Mouse (Mus musculus) gastrocnemius, postnatal 36 days (tissue): ENCODE results near the gene Pappa2. TPM values are rescaled to one million over a fixed set of nuclear protein-coding genes. Genes with fewer than 3 reads are reported as not detected.

Source experiments
- DNase-seq, 2 experiments: peaks; one replicate each; pipeline ENCODE4 v3.0.0; 2022
- intact Hi-C: fragments of 180-260 bp; cut with DNase I; formaldehyde crosslinking; loops from one replicate; pipeline ENCODE4 v1.15.1; 2025
- long read RNA-seq, 2 experiments: library from polyadenylated mRNA; stranded (forward); transcript quantifications; one replicate each; pipeline ENCODE4 v2.0.0; 2021
- total RNA-seq, 2 experiments: library from RNA; stranded (reverse); gene quantifications; 2 replicates each; pipeline ENCODE4 v1.2.3; 2021

The Pappa2 gene
- under 1 TPM in 1 of 2 experiments, not detected in 1; 0.12 TPM for total RNA-seq
- long read RNA-seq, experiment 1 = 0 reads
- long read RNA-seq, experiment 2 = 0 reads

DNA sequence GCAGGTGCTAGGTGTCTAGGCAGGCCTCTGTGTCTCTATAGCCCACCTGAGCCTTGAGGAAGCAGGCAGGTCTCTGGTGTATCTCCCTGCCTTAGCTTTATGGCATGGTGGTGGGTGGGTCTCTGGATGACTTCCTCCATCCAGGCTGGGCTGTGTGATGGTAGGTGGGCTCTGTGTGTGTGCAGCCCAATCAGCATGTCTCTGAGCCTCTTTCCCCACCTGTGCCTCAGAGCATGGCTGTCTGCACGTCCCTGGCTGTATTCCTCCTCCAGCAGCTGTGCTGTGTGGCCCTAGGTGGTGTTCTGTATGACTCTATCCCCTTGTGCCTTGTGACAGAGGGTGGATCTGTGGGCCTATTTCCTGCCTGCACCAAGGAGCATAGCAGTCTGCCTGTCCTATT is at the start of gene Pappa2:
Pappa2 (minus strand) TSS at position 101 of the 400 bp plus-strand sequence.
- DNase-seq = no peak
- intact Hi-C loops = no loop called here

DNA sequence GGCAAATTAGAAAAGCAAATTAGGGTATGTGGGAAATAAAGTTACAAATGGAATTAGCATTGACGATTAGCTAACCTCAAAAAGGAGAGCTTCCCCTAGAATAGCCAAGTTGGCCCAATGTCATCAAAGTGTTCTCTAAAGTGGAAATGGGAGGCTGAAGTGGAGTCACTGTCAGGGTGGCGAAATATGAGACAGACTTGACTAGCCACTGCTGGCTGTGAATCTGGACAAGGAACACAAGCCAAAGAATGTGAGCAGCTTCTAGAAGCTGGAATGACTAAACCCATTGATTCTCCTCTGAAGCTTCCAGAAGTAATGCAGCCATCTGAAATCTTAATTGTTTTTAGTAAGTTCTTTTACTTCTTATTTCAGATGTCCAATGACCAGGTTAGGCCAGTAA is 48.8 kb upstream of the Pappa2 start:
- DNase-seq = peak in 1 of 2 experiments; percentile 30
- intact Hi-C loops = no loop called here

DNA sequence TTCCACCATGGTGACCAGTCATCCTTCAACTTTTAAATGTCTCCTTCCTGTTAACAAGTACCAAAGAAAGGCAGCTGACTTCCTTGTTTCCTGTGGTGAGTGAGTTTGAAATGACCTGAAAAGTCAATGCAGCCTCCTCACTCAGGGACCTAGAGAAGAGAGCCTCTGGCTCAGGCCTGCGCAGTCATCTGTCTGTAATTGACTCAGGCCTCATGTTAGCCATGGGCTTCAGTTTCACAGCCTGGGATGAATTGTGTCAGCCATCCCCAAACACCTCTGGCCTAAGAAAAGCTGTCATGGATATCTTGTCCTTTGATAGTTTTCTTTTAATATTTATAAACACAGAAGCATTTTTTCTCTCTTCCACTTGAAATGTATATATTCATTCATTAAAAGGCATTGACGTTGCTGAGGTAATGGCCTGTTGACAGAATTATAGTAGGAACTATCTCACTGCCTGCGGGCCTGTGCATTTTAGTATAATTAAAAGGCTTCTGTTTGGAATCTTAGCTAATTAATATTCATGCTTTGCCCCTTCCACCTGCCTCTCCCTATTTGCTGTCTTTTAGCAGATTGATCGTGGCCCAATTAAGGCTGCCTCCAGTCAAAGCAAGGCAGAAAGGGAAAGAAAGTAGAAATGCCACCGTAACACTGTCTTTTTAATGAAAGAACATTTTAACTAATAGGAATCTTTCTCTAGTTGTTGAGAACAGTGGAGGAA is 34.8 kb upstream of the Pappa2 start:
- intact Hi-C loops = no loop called here
- no peak for DNase-seq

DNA sequence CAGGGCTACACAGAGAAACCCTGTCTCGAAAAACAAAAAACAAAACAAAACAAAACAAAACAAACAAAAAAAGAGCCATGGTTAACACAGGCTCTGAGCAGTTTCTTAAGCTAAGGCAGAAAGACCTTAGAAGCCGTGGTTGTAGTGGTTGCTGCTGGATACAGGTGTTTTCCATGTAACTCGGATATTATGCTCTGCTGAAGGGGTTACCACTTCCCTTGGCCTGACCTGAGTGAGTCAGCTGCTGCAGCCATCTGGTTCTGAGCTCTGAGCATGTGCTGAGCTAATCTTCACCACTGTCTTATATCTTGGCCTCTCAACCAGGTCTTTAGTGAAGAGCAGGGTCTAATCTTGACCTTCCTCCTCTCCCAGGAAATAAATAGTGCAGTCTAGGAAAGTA is 6.8 kb upstream of the Pappa2 start:
- intact Hi-C loops = no loop called here
- no peak for DNase-seq

DNA sequence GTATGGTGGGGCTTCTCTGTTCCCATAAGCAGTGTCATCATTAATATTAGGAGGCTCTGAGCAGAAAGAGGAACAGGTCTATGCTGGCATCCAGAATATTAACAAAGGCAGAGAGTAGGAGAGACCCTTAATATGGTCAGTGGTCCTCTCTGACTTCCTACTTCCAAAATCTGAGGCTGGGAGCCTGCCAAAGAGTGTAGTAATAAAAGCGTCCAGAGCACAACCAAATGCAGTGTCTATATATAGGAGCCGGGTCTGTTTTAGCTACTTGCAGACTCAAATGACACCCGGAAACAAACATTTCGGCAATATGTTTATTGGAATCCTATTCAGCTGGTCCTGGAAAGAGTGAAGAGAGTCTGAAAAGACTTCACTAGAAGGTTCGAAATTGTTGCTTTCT is 17.9 kb downstream of the Pappa2 start:
- intact Hi-C loops = no loop called here
- no peak for DNase-seq

DNA sequence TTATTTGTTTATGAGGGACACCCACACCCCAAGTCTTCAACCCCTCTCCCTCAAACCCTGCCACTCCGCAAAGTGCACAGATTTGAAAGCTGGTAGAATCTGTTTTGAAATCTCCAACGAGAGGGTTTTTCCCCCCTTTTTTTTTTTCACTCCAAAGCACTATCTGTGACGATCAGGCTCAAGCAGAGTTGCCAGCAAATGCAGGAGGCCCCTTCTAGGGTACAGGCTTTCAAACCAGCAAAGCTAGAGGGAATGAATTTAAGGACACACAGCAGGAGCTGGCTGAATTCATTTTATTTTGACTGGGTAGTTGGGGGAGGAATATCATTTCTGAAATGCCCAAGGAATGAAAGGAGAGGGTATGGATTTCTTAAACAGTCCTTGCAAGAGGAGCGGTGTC is 19.3 kb downstream of the Pappa2 start:
- no peak for DNase-seq
- intact Hi-C loops = no loop called here

DNA sequence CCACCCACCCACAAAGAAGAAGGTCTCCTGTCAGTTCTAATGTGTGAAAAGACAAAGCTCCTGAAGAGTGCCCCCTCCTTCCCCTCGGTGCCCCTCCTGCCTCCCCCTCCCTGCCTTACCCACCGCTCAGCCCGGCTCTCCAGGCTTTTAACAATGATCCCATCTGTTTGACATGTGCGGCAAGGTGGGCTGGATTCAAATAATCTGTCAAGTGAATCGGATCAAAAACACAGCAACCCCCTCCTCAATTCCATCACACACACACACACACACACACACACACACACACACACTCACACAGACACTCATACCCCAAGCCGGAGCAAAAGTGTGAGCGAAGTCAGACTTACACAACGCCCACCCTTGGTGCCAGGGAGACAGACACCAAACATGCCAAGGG is 19.7 kb downstream of the Pappa2 start:
- intact Hi-C loops = no loop called here
- DNase-seq = no peak

DNA sequence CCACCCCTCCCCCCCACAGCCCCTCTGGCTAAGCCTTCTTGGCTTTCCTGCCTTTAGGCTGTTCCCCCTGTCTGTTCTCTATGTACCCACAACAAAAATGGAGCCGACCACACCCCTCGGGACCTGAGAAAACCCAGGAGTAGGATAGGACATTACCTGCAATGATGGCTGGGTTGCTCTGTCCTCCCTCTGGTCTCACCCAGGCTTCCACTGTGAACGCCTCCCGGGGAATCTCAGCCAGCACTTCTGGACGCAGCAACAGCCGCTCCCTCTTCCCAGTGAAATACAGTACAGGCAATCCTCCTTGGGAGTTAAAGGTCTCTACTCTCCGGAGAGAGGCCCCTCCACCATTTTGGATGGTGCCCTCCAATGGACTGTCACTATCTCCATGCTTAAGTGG is 23.9 kb downstream of the Pappa2 start:
- DNase-seq = no peak
- intact Hi-C loops = no loop called here

DNA sequence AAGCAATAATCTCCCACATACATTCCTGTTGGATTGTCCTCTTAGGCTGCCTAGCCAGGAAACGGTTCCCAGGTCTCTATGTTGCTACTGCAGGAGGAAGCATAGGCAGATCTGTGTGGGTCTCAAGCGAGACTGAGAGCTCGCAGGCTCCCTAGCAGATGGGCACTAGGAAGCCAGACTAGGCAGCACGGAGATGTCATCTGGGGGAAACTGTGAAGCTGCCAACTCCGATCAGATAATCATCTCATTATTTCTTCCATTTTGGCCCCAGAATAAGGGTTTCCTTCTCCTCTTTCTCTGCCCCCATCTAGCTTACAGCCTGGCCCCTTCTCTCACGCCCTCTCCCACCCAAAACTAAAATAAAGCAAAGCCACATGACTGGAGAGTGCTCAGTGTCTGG is 25.5 kb downstream of the Pappa2 start:
- intact Hi-C loops = loop anchor here (2.0 to 5.0 kb wide), 3 partner anchors 97 to 242 kb away; no protein-coding TSS in a partner anchor
- DNase-seq = no peak

DNA sequence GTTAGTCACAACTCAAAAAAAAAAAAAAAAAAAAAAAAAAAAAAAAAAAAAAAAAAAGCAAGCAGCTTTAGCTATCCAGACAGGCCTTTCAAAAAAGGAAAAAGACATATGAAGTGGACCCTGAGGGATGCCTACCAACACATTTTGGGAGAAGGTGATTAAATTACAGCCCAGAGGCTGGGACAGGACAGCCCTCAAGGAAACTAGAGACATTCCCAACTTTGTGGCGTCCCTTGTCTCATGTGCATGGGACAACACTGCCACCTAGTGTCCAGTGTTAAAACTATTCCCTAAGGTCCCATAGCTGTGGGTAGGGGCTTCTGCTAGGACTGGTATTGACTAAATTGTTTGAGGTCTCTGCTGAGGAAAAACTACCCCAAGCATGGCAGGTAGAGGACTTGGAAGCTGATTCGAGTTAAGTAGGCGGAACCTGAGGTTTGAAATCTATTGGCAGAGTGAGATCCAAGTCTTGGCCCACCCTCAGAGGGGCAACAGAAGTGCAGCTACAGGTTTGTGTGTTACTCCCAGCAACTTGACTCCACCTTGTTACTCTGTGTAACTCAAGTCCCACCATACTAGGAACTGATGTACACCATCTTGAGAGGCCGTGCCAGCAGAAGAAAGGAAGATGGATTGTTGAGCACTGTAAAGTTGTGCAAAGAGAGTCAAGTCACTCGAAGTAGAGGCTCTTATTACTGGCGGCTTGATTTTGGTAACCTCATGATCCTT is 26.6 kb downstream of the Pappa2 start:
- DNase-seq = peak in 1 of 2 experiments; percentile 40
- intact Hi-C loops = loop anchor here (2.0 to 5.0 kb wide), 5 partner anchors 96 to 283 kb away; no protein-coding TSS in a partner anchor

DNA sequence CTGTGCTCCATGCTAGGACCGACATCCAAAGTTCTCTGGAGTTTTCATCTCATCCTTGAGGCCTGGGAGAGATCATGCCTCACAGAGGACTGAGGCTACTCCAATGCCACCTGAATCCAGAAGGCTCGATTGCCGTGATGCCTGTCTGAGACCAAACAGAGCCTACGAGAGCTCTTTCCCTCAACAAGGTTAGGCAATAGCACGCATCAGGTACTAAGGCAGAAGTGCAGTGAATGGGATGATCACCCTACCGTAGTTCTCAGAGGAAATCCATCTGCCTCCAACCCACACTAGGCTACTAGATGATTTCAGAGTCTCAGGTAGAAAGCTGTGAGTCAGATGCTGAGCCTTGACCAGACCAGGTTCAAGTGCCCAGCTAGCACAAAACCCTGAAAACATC is 31.2 kb downstream of the Pappa2 start:
- DNase-seq = no peak

DNA sequence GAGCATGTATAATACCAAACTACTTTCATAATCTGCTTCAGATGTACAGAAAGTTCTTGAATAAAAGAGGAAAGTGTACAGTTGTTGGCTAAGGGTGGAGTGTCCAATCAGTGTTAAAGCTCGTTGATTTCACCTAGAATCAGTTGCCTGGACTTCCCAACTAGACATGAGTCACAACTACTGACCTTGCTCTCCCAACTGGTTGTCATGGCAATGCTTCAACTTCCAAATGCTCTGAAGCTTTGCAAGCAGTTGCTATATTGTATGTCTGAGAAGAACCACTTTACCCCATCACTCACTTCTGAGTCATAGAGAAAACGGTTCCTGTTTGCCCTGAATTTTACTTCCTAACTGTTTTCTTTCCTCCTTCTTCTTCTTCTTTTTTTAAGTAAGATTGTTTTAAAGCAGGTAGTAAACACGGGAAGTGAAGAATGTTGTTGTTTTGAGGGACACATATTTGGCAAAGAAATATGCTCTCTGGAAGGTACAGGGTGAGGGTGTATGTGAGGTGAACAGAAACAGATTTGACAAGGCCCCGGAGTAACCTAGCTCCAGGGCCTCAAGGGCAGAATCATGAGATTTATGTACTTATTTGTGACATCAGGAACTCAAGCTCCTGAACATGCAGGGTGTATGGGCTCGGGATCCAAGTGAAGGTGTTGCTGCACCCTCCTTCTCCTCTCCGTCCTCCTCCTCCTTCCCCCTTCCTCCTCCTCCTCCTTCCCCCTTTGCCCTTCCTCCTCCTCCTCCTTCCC is 32.1 kb downstream of the Pappa2 start:
- intact Hi-C loops = no loop called here
- no peak for DNase-seq

More for the DNA sequence above, 31.2 kb downstream of the Pappa2 start:
- intact Hi-C loops = no loop called here

DNA sequence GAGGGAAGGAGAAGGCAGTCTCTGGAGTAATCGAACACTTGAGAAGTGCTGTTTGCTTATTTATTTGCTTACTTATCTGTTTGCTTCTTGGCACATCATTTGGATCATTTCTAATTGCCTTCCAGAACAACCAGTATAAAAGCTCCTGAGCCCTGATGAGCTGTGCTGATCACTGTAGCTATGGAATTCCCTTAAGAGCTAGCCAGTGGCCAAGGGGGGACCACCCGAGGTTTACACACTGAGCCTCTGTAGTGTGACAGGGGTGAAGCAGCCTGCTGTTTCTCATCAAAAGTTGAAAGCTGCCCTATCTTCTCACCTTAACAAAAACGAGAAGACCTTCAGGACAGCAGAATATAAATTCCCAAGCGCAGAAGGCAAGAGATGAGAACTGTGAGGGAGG is 35.4 kb downstream of the Pappa2 start:
- intact Hi-C loops = no loop called here
- DNase-seq = no peak

DNA sequence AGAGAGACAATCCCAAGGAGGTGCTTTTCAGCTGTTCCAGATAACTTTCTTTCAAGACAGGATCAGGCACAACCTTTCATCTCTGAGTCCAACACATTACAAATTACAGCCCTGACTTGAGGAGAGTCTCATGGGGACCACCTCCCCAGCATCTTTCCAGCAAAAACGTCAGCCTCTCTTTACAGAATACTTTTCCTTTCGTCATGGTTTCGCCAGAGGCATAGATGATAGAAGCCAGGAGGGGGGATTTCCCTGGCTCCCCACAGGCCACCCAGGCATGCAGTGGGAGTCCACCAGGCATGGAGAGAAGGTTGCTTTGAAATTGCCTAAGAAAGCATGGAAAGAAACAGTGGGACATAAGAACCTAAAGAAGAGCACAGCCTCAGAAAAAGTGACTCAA is 37.4 kb downstream of the Pappa2 start:
- DNase-seq = no peak
- intact Hi-C loops = no loop called here

DNA sequence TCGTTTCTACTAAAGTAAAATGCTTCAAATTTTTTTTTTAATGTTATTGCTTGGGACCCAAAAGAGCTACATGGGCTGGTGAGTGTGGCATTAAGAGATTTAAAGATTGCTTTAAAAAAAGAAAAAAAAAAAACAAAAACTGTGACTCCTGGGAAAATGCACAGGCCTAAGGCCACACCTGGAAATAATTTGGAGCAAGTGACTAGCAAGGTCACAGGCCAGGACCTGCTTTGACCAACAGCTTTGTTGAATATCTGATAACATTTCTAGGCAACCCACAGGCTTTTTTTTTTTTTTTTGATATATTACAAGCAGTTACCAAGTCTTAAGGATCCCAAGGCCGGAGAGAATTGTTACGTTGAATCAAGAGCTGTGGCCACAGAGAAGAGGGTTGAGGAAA is 39.3 kb downstream of the Pappa2 start:
- intact Hi-C loops = no loop called here
- no peak for DNase-seq

DNA sequence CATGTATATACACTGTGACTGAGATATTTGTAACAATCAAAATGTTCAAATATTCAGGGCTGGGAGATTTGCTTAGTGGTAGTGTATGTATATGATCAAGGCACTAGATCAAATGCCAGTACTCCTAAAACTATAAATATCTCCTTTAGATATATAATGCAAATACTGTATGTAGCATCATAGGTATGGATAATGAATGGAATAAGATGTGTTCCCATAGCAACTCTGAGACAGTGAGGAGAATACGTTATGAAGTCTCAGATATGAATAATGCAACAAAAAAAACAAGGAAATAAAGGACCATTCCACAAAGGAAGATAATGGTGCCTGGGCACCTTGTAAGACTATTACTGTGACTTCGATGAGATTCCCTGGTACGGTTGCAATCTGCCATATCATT is 45.8 kb downstream of the Pappa2 start:
- DNase-seq = no peak
- intact Hi-C loops = no loop called here

DNA sequence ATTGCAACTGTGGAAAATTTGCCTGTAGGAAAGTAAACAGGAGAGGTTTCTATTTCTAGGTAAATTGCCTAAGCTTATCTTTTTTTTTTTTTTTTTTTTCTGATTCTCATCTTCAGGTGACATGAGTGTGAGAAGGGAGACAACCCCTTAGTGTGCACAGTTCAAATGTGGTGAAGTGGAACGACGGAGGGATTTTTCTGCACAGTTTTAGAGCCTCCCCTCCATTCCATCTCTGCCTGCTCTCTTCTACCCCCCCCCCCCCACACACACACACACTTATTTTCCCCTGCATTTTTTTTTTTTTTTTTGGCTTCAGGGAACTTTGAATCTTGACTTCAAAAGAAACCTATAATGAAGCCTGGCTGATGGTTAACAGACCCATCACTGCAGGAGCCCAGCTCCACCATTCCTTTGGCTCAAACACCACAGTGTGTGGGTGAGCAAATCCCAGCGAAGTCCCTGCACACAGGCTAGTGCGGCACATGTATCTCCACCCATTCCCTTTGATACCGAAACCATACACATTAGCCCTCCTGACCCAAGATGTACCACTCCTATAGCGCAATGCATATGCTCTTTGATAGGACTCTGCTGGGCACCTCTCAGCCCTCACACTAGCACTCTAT is 49.0 kb downstream of the Pappa2 start:
- intact Hi-C loops = no loop called here
- DNase-seq = no peak

DNA sequence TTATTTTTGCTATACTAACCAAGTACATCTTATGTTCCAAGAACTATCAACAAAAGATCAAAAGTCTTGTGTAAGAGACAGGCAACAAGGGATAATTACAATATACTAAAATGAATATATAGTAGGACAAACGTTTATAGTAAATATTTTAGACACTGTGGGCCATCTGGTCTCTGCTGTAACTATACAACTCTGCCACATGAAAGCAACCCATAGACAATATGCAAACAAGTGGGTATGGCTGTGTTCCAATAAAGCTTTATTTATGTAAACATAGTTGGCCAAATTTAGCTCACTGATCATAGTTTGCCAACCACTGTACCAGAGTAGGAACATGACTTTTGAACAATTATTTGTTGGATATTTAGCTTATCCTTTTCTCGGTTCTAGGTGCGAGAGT is 50.9 kb downstream of the Pappa2 start:
- intact Hi-C loops = no loop called here
- DNase-seq = no peak

DNA sequence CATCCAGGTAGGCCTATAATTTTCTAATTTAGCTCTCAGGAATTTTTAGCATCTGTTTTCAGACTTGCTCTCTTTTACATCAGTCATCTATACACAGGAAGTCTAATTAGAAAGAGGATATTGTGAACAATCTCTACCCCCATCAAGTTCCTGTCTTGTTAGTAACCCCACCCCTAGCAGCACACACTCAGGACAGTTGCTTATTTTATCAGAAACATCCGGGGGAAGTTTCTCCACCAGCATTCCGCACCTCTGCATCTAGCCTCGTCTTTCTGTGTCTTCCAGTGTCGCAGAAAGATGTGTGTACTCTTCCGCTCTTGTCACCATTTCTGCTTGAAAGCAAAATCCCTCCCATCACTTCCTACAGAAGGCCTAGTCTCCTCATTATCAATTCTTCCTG is 59.8 kb downstream of the Pappa2 start:
- intact Hi-C loops = no loop called here
- DNase-seq = no peak

DNA sequence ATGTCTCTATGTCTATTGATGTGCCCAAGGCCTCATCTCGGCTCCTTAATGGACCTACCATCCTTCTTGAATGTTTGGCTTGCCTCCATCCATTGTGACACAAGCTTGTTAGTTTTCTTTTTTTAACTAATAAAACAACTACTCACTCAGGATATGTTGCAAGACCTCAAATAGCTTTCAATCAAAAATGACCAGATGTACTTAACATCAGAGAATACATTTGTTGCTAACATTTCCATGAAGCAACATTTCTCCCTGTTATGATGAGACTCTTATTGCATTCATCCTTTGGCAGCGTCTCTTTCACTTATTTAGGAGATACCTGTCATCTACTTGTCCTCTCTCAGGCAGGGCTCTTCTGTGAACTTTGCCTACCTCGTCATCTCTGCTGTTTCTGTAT is 61.4 kb downstream of the Pappa2 start:
- intact Hi-C loops = no loop called here
- DNase-seq = no peak

DNA sequence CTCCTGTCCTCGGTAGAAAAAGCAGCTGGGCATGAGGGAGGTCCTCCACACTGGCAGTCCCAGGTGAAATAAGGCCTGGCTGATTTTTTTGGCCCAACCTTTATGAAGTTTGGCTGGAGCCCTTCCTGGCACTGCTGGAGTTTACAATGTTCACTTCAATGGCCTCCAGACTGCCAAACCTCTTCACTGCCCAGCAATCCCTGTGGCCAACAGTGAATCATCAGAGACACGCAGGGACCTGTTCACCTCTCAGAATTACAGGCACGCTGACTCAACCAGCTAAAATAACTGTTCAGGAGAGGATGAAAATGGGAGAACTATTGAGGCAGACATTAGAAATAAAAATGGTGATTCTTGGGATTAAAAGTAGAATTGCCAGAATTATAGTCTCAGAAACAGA is 63.2 kb downstream of the Pappa2 start:
- DNase-seq = no peak
- intact Hi-C loops = no loop called here
